Mouse (Mus musculus) forebrain, embryonic 12.5 days (tissue): ENCODE measurements around the gene Hmgcr. TPM values are rescaled to one million over a fixed set of nuclear protein-coding genes. Genes with fewer than 3 reads are reported as not detected.
"Not testable (repeated sequence)": the region's sequence is repeated elsewhere in the genome, so short reads cannot be mapped to it uniquely, and the experiment has no call there.

ENCODE experiments used
- ATAC-seq: fragments of 200-750 bp; cut with Nextera tagmentation; 2 replicates; pipeline ENCODE4 v1.8.0; 2017; ENCODE audit warnings: moderate TSS enrichment; ENCODE audit not compliant: low FRiP score
- H3K27ac ChIP-seq: fragments of 300-500 bp; sonication (generic); 2 replicates; pipeline ENCODE4 v1.5.1; 2016; ENCODE audit warnings: mild to moderate bottlenecking
- H3K27me3 ChIP-seq: fragments of 300-500 bp; sonication (generic); 2 replicates; pipeline ENCODE4 v1.6.1; 2016; ENCODE audit warnings: mild to moderate bottlenecking
- H3K36me3 ChIP-seq: fragments of 300-500 bp; sonication (generic); replicated peaks from 2 replicates; pipeline ENCODE4 v1.6.1; 2016; ENCODE audit warnings: mild to moderate bottlenecking
- H3K4me1 ChIP-seq: fragments of 300-500 bp; sonication (generic); 2 replicates; pipeline ENCODE4 v1.6.1; 2016
- H3K4me2 ChIP-seq: fragments of 300-500 bp; sonication (generic); 2 replicates; pipeline ENCODE4 v1.6.1; 2016; ENCODE audit warnings: mild to moderate bottlenecking, moderate library complexity
- H3K4me3 ChIP-seq: fragments of 300-500 bp; sonication (generic); replicated peaks from 2 replicates; pipeline ENCODE4 v1.5.1; 2016; ENCODE audit warnings: mild to moderate bottlenecking
- H3K9ac ChIP-seq: fragments of 300-500 bp; sonication (generic); 2 replicates; pipeline ENCODE4 v1.6.1; 2016; ENCODE audit warnings: mild to moderate bottlenecking
- H3K9me3 ChIP-seq: fragments of 300-500 bp; sonication (generic); 2 replicates; pipeline ENCODE4 v1.6.1; 2016
- WGBS: fragments of 180-500 bp; shearing (Covaris S2); methylation state at CpG from one replicate; pipeline ENCODE4 v1.1.7; 2016; 5-methylcytosine and 5-hydroxymethylcytosine counted together
- polyA plus RNA-seq: library from polyadenylated mRNA; unstranded; fragments of >200 nt; fragmentation: Nextera tagmentation; extraction: Ambion mirVana; gene quantifications from 2 replicates; pipeline ENCODE4 v1.2.1, GENCODE M21; 2016

Hmgcr gene
- polyA plus RNA-seq, 1 experiment from 2014 or later: 187 TPM

GRCm38 (mm10) chr13:96681088-96681620 is 10.4 kb upstream of the Hmgcr start:
- Histone ChIP-seq H3K9ac (no peak overlapping the region), H3K27me3 (no peaks in the 10 kb centered on the region), H3K36me3 (no peaks in the 10 kb centered on the region), H3K9me3 (no peaks in the 10 kb centered on the region), H3K4me2 (no peak overlapping the region), H3K4me1 (no peaks in the 10 kb centered on the region), H3K27ac (no peak overlapping the region), H3K4me3 (no peak overlapping the region)
- ATAC-seq: no peak

- Histone ChIP-seq H3K9me3 (no peaks in the 10 kb centered on the region), H3K4me1 (no peaks in the 10 kb centered on the region), H3K27ac (no peak overlapping the region), H3K4me2 (no peak overlapping the region), H3K36me3 (no peaks in the 10 kb centered on the region), H3K9ac (no peak overlapping the region), H3K4me3 (no peak overlapping the region), H3K27me3 (no peaks in the 10 kb centered on the region)
- 81% methylated on average over 9 of the region's 9 CpGs for WGBS
- no peak for ATAC-seq
Measured at GRCm38 (mm10) chr13:96680163-96681087, 9.7 kb upstream of the Hmgcr start.

DNA sequence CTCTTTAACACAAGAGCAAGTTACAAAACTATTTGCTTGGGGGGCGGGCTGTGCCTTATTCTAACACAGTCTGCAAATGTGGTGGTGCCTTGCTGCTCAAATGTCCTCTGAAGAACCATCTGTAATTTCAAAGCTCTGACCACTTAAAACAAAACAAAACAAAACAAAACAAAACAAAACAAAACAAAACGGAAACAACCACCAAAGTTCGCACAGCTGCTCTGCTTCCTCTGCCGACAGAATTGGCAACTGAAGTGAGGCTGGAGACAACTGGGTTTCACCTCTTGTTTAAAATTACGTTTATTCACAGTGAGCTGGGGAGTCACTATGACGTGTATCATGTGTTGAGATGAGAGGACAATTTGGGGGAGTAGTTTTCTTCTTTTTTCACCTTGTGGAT is 7.9 kb upstream of the Hmgcr start:
- no peaks in the 10 kb centered on the region for H3K27me3 ChIP-seq
- H3K27ac ChIP-seq: no peak overlapping the region
- H3K9me3 ChIP-seq: no peaks in the 10 kb centered on the region
- no peaks in the 10 kb centered on the region for H3K4me1 ChIP-seq
- no peak overlapping the region for H3K9ac ChIP-seq
- H3K4me2 ChIP-seq: no peak overlapping the region
- ATAC-seq: no peak
- H3K36me3 ChIP-seq: no peaks in the 10 kb centered on the region
- no peak overlapping the region for H3K4me3 ChIP-seq
- 86% methylated on average over 6 of the region's 6 CpGs for WGBS

DNA sequence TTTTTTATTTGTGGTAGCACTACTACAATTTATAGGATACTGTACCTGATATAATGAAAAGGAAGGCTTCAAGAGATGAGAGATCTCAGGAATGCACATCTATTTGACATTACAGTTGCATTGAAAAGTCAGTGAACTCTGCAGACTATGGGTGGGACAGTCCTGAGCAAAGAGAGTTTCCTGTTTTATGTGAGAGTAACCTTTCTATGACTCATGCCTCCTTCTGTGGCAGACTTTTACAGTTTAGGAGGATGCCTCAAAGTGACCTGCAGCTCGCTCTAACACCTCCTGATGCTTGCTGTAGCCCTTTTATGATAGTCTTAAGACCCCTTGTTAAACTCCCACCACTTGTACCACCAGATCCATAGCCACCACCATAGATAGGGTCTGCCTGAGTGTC is 6.3 kb upstream of the Hmgcr start:
- H3K27ac ChIP-seq: no peak overlapping the region
- H3K9me3 ChIP-seq: no peaks in the 10 kb centered on the region
- no peaks in the 10 kb centered on the region for H3K36me3 ChIP-seq
- no peaks in the 10 kb centered on the region for H3K4me1 ChIP-seq
- H3K9ac ChIP-seq: no peak overlapping the region
- no peaks in the 10 kb centered on the region for H3K27me3 ChIP-seq
- no peak for ATAC-seq
- 92% methylated on average over 1 of the region's 1 CpGs for WGBS
- no peak overlapping the region for H3K4me2 ChIP-seq
- no peak overlapping the region for H3K4me3 ChIP-seq

DNA sequence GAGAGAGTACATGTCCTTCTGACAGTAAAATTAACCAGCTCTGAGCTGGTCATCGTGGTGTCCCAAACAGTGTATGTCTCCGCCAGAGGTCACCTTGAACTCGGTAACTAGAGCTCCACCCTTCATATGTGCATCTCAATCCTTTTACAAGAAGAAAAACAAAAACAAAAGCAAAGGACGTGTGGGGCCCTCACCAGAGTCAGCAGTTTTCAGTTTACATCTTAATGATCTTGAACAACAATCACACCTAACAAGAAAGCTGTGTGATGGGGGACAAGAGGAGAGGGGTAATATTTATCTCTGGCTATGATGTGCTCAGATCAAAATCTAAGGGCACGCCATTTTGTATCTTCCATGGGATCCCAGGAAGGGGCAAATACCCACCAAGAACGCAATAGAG is 5.0 kb upstream of the Hmgcr start:
- H3K9ac ChIP-seq: no peak overlapping the region
- 0 out of 2 replicates have a peak, but pooled peaks cover 6% of the 10 kb centered on the region for H3K4me1 ChIP-seq
- no peak overlapping the region for H3K4me2 ChIP-seq
- no peaks in the 10 kb centered on the region for H3K27me3 ChIP-seq
- no peak for ATAC-seq
- no peak overlapping the region for H3K4me3 ChIP-seq
- WGBS: 84% methylated on average over 6 of the region's 6 CpGs
- H3K27ac ChIP-seq: no peak overlapping the region
- H3K36me3 ChIP-seq: no peaks in the 10 kb centered on the region
- H3K9me3 ChIP-seq: no peaks in the 10 kb centered on the region

GRCm38 (mm10) chr13:96673817-96674216 is 3.1 kb upstream of the Hmgcr start:
- WGBS: 84% methylated on average over 7 of the region's 7 CpGs
- H3K4me3 ChIP-seq: no peak overlapping the region
- H3K9ac ChIP-seq: no peak overlapping the region
- H3K36me3 ChIP-seq: no peaks in the 10 kb centered on the region
- no peak overlapping the region for H3K27ac ChIP-seq
- no peaks in the 10 kb centered on the region for H3K27me3 ChIP-seq
- peaks cover 12% of the 10 kb centered on the region for H3K4me1 ChIP-seq
- no peaks in the 10 kb centered on the region for H3K9me3 ChIP-seq
- H3K4me2 ChIP-seq: no peak overlapping the region
- no peak for ATAC-seq

DNA sequence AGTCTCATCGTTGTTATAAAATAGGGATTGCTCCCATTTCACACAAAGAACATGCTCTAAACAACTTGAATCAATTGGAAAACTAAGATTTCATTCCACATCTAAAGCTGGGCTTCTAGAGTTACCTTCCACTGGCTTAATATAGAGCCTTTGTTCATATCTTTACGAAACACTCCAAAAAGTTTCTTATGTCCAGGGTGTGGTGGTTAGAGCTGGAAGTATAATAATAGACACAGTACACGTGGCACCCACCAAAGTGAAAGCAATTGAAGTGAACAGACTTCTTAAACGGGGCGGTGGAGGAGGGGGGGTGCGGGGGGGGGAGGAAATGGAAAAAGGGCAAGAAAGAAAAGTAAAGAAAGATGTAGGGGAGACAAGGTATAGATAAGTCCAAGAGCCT is 1.5 kb upstream of the Hmgcr start:
- Histone ChIP-seq H3K9ac (no peak overlapping the region), H3K27ac (no peak overlapping the region), H3K36me3 (no peaks in the 10 kb centered on the region), H3K9me3 (no peaks in the 10 kb centered on the region), H3K4me2 (no peak overlapping the region), H3K27me3 (no peaks in the 10 kb centered on the region), H3K4me3 (no peak overlapping the region), H3K4me1 (peaks cover 27% of the 10 kb centered on the region)
- ATAC-seq: no peak
- WGBS: 83% methylated on average over 6 of the region's 6 CpGs

DNA sequence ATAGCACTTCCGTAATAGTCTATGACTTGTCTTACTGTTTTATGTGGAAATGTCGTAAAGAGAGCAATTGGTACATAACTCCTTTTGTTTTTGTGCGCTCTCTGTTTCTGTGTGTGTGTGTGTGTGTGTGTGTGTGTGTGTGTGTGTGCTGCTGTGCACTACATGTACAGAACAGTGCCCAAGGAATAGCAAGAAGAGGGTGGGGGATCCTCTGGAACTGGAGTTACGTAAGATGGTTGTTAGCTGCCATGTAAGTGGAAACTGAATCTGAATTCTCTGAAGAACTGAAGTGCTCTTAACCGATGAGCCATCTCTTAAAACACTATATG is 1.1 kb upstream of the Hmgcr start:
- Histone ChIP-seq H3K9ac (no peak overlapping the region), H3K4me3 (no peak overlapping the region), H3K4me2 (no peak overlapping the region), H3K9me3 (no peaks in the 10 kb centered on the region), H3K27ac (peak overlapping the region; percentile 97; the same call in 1 of the 2 replicates), H3K4me1 (peaks cover 31% of the 10 kb centered on the region), H3K27me3 (no peaks in the 10 kb centered on the region), H3K36me3 (no peaks in the 10 kb centered on the region)
- no peak for ATAC-seq
- 88% methylated on average over 5 of the region's 5 CpGs for WGBS

- no peak for ATAC-seq
- Histone ChIP-seq H3K4me3 (peak overlapping the region; percentile 98), H3K9me3 (no peaks in the 10 kb centered on the region), H3K4me2 (peak overlapping the region; percentile 53), H3K9ac (peak overlapping the region; percentile 55), H3K4me1 (peaks cover 37% of the 10 kb centered on the region), H3K27me3 (no peaks in the 10 kb centered on the region), H3K36me3 (peaks cover 5% of the 10 kb centered on the region; the same call in 1 of the 2 replicates), H3K27ac (peak overlapping the region; percentile 97)
- 15% methylated on average over 31 of the region's 31 CpGs for WGBS
Measured at GRCm38 (mm10) chr13:96671078-96671905, 556 bp upstream of the Hmgcr start.

GRCm38 (mm10) chr13:96670019-96670405 is 724 bp downstream of the Hmgcr start:
- H3K4me2 ChIP-seq: peak overlapping the region; percentile 79
- WGBS: 5% methylated on average over 13 of the region's 13 CpGs
- peak overlapping the region; percentile 98 for H3K4me3 ChIP-seq
- no peaks in the 10 kb centered on the region for H3K27me3 ChIP-seq
- H3K9me3 ChIP-seq: no peaks in the 10 kb centered on the region
- H3K27ac ChIP-seq: peak overlapping the region; percentile 97
- peak overlapping the region; percentile 97 for H3K9ac ChIP-seq
- no peak for ATAC-seq
- peaks cover 40% of the 10 kb centered on the region for H3K4me1 ChIP-seq
- H3K36me3 ChIP-seq: peaks cover 16% of the 10 kb centered on the region

GRCm38 (mm10) chr13:96664419-96664974 is 6.2 kb downstream of the Hmgcr start:
- 91% methylated on average over 7 of the region's 7 CpGs for WGBS

DNA sequence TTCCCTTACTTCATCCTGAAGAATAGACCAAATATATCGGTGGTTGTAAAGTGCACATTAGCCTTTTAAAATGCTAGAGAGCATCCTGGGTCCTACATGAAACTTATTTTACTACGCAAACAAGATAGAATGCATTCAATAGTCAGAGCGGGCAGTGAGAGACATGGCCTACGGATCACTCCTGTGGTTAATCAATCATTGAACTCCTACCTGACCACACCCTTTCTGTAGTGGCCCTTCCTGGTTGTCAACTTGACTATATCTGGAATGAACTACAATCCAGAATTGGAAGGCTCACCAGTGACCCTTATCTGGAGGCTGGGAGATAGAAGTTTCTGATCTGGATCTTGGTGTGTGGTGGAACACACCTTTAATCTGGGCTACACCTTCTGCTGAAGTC is 7.6 kb downstream of the Hmgcr start:
- not testable (repeated sequence) for H3K9ac ChIP-seq, H3K9me3 ChIP-seq, H3K4me3 ChIP-seq, H3K27ac ChIP-seq, H3K4me2 ChIP-seq, H3K27me3 ChIP-seq, ATAC-seq
- WGBS: 97% methylated on average over 4 of the region's 4 CpGs
- H3K4me1 ChIP-seq: peaks cover 28% of the 10 kb centered on the region
- peaks cover 81% of the 10 kb centered on the region for H3K36me3 ChIP-seq

More at GRCm38 (mm10) chr13:96664419-96664974, 6.2 kb downstream of the Hmgcr start:
- Histone ChIP-seq H3K36me3 (peaks cover 67% of the 10 kb centered on the region), H3K9me3 (no peaks in the 10 kb centered on the region), H3K4me3 (no peak overlapping the region), H3K4me1 (peaks cover 41% of the 10 kb centered on the region), H3K4me2 (no peak overlapping the region), H3K27me3 (no peaks in the 10 kb centered on the region), H3K27ac (no peak overlapping the region), H3K9ac (no peak overlapping the region)
- no peak for ATAC-seq
